Mouse (Mus musculus) lung, postnatal 4 days (tissue): ENCODE data around the gene Cyp3a13.
A peak's percentile ranks its signal among the peaks of the same experiment; 100 is the strongest.
"Not testable (repeated sequence)": the region's sequence is repeated elsewhere in the genome, so short reads cannot be mapped to it uniquely, and the experiment has no call there.

ENCODE experiments used
- DNase-seq, 2 experiments: peaks; one replicate each; pipeline ENCODE4 v3.0.0; 2021

The Cyp3a13 gene

DNA sequence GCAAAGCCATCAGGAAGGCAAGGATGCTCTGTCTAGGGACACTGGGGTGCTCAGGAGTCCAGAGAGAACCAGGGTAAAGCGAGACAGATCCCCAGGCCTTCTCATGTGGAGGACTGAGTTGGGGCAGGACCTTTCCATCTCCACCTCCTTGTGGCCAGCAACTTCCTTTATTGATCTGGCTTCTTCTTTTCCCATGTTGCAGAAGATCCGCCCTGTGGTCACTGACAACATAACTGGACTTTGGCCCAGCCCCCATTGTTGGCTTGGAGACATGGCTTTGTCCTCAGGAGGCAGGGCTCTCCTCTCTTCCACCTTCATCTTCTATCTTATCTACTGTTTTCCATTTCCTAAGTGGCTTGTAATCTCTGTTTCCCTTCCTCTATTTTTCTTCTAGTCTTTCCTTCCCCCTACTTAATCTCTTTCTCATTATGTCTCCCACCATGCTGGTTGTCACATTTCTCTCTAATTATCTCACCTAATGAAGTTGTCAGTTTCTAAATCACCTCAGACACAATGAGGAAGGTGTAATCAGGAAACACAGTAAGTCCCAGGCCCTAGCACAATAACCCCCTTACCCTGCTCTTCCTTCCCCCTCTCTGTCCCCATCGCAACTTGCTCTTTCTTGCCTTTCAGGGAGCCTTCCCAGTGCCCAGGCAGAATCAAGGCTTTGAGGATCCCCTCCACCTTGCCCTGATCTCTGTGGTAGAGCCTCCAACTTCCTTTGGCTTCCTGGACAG is 49.6 kb downstream of the Cyp3a13 start, which contains the start of gene Pilrb2:
Gene Pilrb2 (minus strand): TSS at position 172 of the 737 bp plus-strand sequence.
- DNase-seq = not testable (repeated sequence)

DNA sequence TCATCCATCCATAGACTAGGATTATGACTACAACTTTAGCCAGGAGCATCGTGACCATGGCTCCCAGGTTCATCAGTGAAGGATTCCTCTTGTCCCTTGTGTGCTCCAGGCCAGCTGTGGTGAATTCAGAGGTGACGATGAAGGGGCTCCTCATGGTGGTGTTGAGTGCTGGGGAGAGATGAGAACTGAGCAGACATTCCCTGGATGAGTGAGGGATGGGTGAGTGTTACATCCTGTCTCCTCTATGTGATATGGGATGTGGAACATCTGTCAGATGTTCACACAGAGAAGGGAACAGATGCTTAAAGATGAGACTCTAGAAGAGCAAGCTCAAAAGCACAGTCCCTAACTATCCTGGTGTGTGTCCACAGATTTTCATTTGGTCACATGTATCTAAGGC is 52.8 kb downstream of the Cyp3a13 start:
- DNase-seq = not testable (repeated sequence)

- DNase-seq = not testable (repeated sequence)
Observed at GRCm38 (mm10) chr5:137864008-137864407, 57.4 kb downstream of the Cyp3a13 start.

DNA sequence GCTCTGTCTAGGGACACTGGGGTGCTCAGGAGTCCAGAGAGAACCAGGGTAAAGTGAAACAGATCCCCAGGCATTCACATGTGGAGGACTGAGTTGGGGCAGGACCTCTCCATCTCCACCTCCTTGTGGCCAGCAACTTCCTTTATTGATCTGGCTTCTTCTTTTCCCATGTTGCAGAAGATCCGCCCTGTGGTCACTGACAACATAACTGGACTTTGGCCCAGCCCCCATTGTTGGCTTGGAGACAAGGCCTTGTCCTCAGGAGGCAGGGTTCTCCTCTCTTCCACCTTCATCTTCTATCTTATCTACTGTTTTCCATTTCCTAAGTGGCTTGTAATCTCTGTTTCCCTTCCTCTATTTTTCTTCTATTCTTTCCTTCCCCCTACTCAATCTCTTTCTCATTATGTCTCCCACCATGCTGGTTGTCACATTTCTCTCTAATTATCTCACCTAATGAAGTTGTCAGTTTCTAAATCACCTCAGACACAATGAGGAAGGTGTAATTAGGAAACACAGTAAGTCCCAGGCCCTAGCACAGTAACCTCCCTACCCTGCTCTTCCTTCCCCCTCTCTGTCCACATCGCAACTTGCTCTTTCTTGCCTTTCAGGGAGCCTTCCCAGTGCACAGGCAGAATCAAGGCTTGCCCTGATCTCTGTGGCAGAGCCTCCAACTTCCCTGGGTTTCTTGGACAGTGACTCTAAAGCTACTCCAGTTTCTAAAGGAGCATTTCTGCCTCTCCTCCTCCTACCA is 63.3 kb downstream of the Cyp3a13 start, which contains the start of gene Pilrb1:
Gene Pilrb1 (minus strand): TSS at position 147 of the 751 bp plus-strand sequence.
- not testable (repeated sequence) for DNase-seq

DNA sequence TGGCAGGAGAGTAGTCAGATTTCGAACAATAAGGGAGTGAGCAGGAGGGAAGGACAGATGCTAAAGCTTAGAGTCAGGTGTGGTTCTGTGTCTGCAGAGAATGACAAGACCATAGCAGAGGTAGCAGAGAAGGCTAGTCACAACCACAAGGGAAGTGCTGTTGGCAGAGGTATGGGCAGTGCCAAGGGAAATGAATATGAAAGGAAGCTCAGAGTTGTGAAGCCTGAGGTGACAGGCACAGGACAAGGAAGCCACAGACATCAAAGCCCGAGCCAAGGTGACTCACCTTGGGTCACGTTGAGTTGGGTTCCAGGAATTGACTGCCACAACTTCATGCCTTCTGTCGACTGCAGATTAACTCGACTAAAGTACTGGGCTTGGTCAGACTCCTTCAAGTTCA is 64.5 kb downstream of the Cyp3a13 start:
- peak in 1 of 2 experiments; percentile 26 for DNase-seq

- not testable (repeated sequence) for DNase-seq
Observed at GRCm38 (mm10) chr5:137854907-137855306, 66.5 kb downstream of the Cyp3a13 start.

DNA sequence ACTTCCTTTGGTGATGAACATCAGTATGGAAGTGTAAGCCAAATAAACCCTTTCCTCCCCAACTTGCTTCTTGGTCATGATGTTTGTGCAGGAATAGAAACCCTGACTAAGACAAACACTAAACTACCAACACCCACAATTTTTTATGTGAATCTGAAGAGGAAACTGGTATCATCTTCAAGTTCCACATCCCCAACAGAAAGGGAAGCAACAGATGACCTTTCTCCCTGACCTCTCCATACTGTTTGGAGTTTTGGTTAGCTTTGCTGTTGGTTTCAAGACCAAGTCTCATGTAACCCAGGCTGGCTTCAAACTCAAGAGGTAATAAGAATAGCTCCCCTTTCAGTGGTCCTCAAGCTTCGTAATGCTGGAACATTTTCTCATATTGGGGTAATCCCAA is 71.1 kb downstream of the Cyp3a13 start:
- not testable (repeated sequence) for DNase-seq
